Mouse (Mus musculus): Measurements from ENCODE around the gene Dlk2. TPM values are rescaled to one million over a fixed set of nuclear protein-coding genes. Genes with fewer than 3 reads are reported as not detected.
A peak's percentile ranks its signal among the peaks of the same experiment; 100 is the strongest.

Dlk2 gene
- polyA plus RNA-seq, 1 experiment from 2014 or later, result 0.35 TPM

- Histone ChIP-seq H3K36me3 (peaks cover 80% of the 10 kb centered on the region), H3K4me2 (no peak overlapping the region), H3K4me3 (no peak overlapping the region), H3K9ac (no peak overlapping the region), H3K27ac (replicated peaks) (no peak overlapping the region), H3K27me3 (replicated peaks) (no peaks in the 10 kb centered on the region), H3K9me3 (no peaks in the 10 kb centered on the region), H3K4me1 (peaks cover 64% of the 10 kb centered on the region)
- ATAC-seq (ENCODE audit: extremely low read depth, insufficient number of reproducible peaks, low FRiP score, low TSS enrichment), result no peak
- WGBS, result 87% methylated on average over 6 of the region's 6 CpGs
Observed at GRCm38 (mm10) chr17:46275034-46275433, 22.2 kb upstream of the Dlk2 start.

GRCm38 (mm10) chr17:46275506-46275905 lies 21.7 kb upstream of the Dlk2 start:
- Histone ChIP-seq H3K9ac (no peak overlapping the region), H3K4me3 (no peak overlapping the region), H3K27ac (replicated peaks) (no peak overlapping the region), H3K27me3 (replicated peaks) (no peaks in the 10 kb centered on the region), H3K36me3 (peaks cover 80% of the 10 kb centered on the region), H3K4me1 (peaks cover 65% of the 10 kb centered on the region), H3K9me3 (no peaks in the 10 kb centered on the region), H3K4me2 (no peak overlapping the region)
- WGBS, result 54% methylated on average over 10 of the region's 10 CpGs
- ATAC-seq (ENCODE audit: extremely low read depth, insufficient number of reproducible peaks, low FRiP score, low TSS enrichment), result no peak

- H3K27me3 ChIP-seq (replicated peaks), result no peaks in the 10 kb centered on the region
- WGBS, result 71% methylated on average over 4 of the region's 4 CpGs
- ATAC-seq (ENCODE audit: extremely low read depth, insufficient number of reproducible peaks, low FRiP score, low TSS enrichment), result no peak
- no peaks in the 10 kb centered on the region for H3K9me3 ChIP-seq
- no peak overlapping the region for H3K9ac ChIP-seq
- H3K36me3 ChIP-seq, result peaks cover 68% of the 10 kb centered on the region
- no peak overlapping the region for H3K4me2 ChIP-seq
- no peak overlapping the region for H3K4me3 ChIP-seq
- peak overlapping the region; percentile 63 for H3K27ac ChIP-seq (replicated peaks)
- H3K4me1 ChIP-seq, result peaks cover 73% of the 10 kb centered on the region
Observed at GRCm38 (mm10) chr17:46277586-46277985, 19.6 kb upstream of the Dlk2 start.

GRCm38 (mm10) chr17:46278011-46278765 lies 19.0 kb upstream of the Dlk2 start:
- Histone ChIP-seq H3K36me3 (peaks cover 65% of the 10 kb centered on the region), H3K4me3 (no peak overlapping the region), H3K27me3 (replicated peaks) (no peaks in the 10 kb centered on the region), H3K27ac (replicated peaks) (peak overlapping the region; percentile 63), H3K9ac (peak overlapping the region; percentile 44; the same call in 1 of the 2 replicates), H3K4me2 (no peak overlapping the region), H3K9me3 (no peaks in the 10 kb centered on the region), H3K4me1 (peaks cover 69% of the 10 kb centered on the region)
- WGBS, result 81% methylated on average over 12 of the region's 12 CpGs
- ATAC-seq (ENCODE audit: extremely low read depth, insufficient number of reproducible peaks, low FRiP score, low TSS enrichment), result no peak

- H3K27me3 ChIP-seq (replicated peaks), result no peaks in the 10 kb centered on the region
- peak within 1 kb of the TSS; percentile 96 for H3K27ac ChIP-seq (replicated peaks)
- H3K36me3 ChIP-seq, result peaks cover 34% of the 10 kb centered on the region
- H3K9ac ChIP-seq, result peak within 1 kb of the TSS; percentile 89
- peaks cover 36% of the 10 kb centered on the region for H3K4me1 ChIP-seq
- peak within 1 kb of the TSS; percentile 85 for H3K4me3 ChIP-seq
- WGBS, result under 1% methylated on average over 37 of the region's 37 CpGs
- peak within 1 kb of the TSS; percentile 95 for H3K4me2 ChIP-seq
- H3K9me3 ChIP-seq, result no peaks in the 10 kb centered on the region
- peak; percentile 87 for ATAC-seq (ENCODE audit: extremely low read depth, insufficient number of reproducible peaks, low FRiP score, low TSS enrichment)
Observed at GRCm38 (mm10) chr17:46282483-46283123, 14.6 kb upstream of the Dlk2 start, which contains the start of gene Tjap1. Gene Tjap1 (minus strand): TSS chr17:46283026.

- H3K4me2 ChIP-seq, result peak overlapping the region; percentile 95
- H3K4me1 ChIP-seq, result peaks cover 35% of the 10 kb centered on the region
- H3K9ac ChIP-seq, result peak overlapping the region; percentile 89
- peak overlapping the region; percentile 85 for H3K4me3 ChIP-seq
- H3K36me3 ChIP-seq, result peaks cover 30% of the 10 kb centered on the region
- no peaks in the 10 kb centered on the region for H3K9me3 ChIP-seq
- no peak for ATAC-seq (ENCODE audit: extremely low read depth, insufficient number of reproducible peaks, low FRiP score, low TSS enrichment)
- H3K27ac ChIP-seq (replicated peaks), result no peak overlapping the region; the same call in 1 of the 2 replicates
- WGBS, result 21% methylated on average over 9 of the region's 9 CpGs
- no peaks in the 10 kb centered on the region for H3K27me3 ChIP-seq (replicated peaks)
Observed at GRCm38 (mm10) chr17:46283140-46283539, 14.1 kb upstream of the Dlk2 start.

GRCm38 (mm10) chr17:46283911-46284310 lies 13.3 kb upstream of the Dlk2 start:
- ATAC-seq (ENCODE audit: extremely low read depth, insufficient number of reproducible peaks, low FRiP score, low TSS enrichment), result no peak
- Histone ChIP-seq H3K9me3 (no peaks in the 10 kb centered on the region), H3K27ac (replicated peaks) (no peak overlapping the region), H3K36me3 (peaks cover 22% of the 10 kb centered on the region), H3K4me2 (no peak overlapping the region), H3K9ac (no peak overlapping the region), H3K4me1 (peaks cover 31% of the 10 kb centered on the region), H3K27me3 (replicated peaks) (no peaks in the 10 kb centered on the region), H3K4me3 (no peak overlapping the region)
- WGBS, result 81% methylated on average over 8 of the region's 8 CpGs

- no peak overlapping the region for H3K4me2 ChIP-seq
- H3K27ac ChIP-seq (replicated peaks), result no peak overlapping the region
- no peaks in the 10 kb centered on the region for H3K9me3 ChIP-seq
- no peak overlapping the region for H3K9ac ChIP-seq
- no peaks in the 10 kb centered on the region for H3K27me3 ChIP-seq (replicated peaks)
- peaks cover 14% of the 10 kb centered on the region for H3K36me3 ChIP-seq
- no peak for ATAC-seq (ENCODE audit: extremely low read depth, insufficient number of reproducible peaks, low FRiP score, low TSS enrichment)
- WGBS, result 55% methylated on average over 7 of the region's 7 CpGs
- peaks cover 31% of the 10 kb centered on the region for H3K4me1 ChIP-seq
- H3K4me3 ChIP-seq, result no peak overlapping the region
Observed at GRCm38 (mm10) chr17:46284653-46285052, 12.6 kb upstream of the Dlk2 start.

- H3K9me3 ChIP-seq, result no peaks in the 10 kb centered on the region
- H3K4me1 ChIP-seq, result peaks cover 31% of the 10 kb centered on the region
- WGBS, result 49% methylated on average over 6 of the region's 6 CpGs
- peaks cover 7% of the 10 kb centered on the region for H3K36me3 ChIP-seq
- H3K9ac ChIP-seq, result no peak overlapping the region
- ATAC-seq (ENCODE audit: extremely low read depth, insufficient number of reproducible peaks, low FRiP score, low TSS enrichment), result no peak
- H3K4me2 ChIP-seq, result no peak overlapping the region
- no peak overlapping the region for H3K4me3 ChIP-seq
- H3K27me3 ChIP-seq (replicated peaks), result peaks cover under 1% of the 10 kb centered on the region; the same call in 1 of the 2 replicates
- no peak overlapping the region for H3K27ac ChIP-seq (replicated peaks)
Observed at GRCm38 (mm10) chr17:46285407-46285806, 11.8 kb upstream of the Dlk2 start.

- Histone ChIP-seq H3K9ac (peak overlapping the region; percentile 5; the same call in 1 of the 2 replicates), H3K27me3 (replicated peaks) (peaks cover 12% of the 10 kb centered on the region), H3K4me2 (no peak overlapping the region), H3K27ac (replicated peaks) (no peak overlapping the region; the same call in 1 of the 2 replicates), H3K36me3 (no peaks in the 10 kb centered on the region), H3K9me3 (no peaks in the 10 kb centered on the region), H3K4me1 (peaks cover 12% of the 10 kb centered on the region), H3K4me3 (no peak overlapping the region)
- WGBS, result 68% methylated on average over 11 of the region's 11 CpGs
- ATAC-seq (ENCODE audit: extremely low read depth, insufficient number of reproducible peaks, low FRiP score, low TSS enrichment), result no peak
Observed at GRCm38 (mm10) chr17:46287678-46288095, 9.5 kb upstream of the Dlk2 start.

GRCm38 (mm10) chr17:46296601-46297000 lies 620 bp upstream of the Dlk2 start:
- H3K27me3 ChIP-seq (replicated peaks), result peaks cover 87% of the 10 kb centered on the region

More at GRCm38 (mm10) chr17:46296601-46297000, 620 bp upstream of the Dlk2 start:
- no peak overlapping the region for H3K27ac ChIP-seq (replicated peaks)
- H3K36me3 ChIP-seq, result no peaks in the 10 kb centered on the region
- H3K4me1 ChIP-seq, result peaks cover 19% of the 10 kb centered on the region
- 38% methylated on average over 6 of the region's 6 CpGs for WGBS
- H3K9me3 ChIP-seq, result no peaks in the 10 kb centered on the region
- no peak overlapping the region for H3K9ac ChIP-seq
- no peak overlapping the region for H3K4me2 ChIP-seq
- H3K4me3 ChIP-seq, result 0 out of 2 replicates have a peak overlapping the region, but pooled peaks have one; percentile 67
- ATAC-seq (ENCODE audit: extremely low read depth, insufficient number of reproducible peaks, low FRiP score, low TSS enrichment), result no peak

Data from heart, embryonic 13.5 days (tissue).